Mouse (Mus musculus) C3H10T1/2 (cell line): ENCODE data around the gene Ssmem1. TPM values are rescaled to one million over a fixed set of nuclear protein-coding genes. Genes with fewer than 3 reads are reported as not detected.

Source experiments
- polyA plus RNA-seq, 2 experiments: library from polyadenylated mRNA; unstranded; fragments of >200 nt; fragmentation: generic; extraction: Trizol; gene quantifications; one replicate each; pipeline ENCODE4 v1.2.1; 2012; ENCODE audit warnings: missing spikeins in 2 of 2

Ssmem1 gene
- under 1 TPM in 1 of 2 experiments, not detected in 1; 0.05 TPM for polyA plus RNA-seq

GRCm38 (mm10) chr6:30509265-30510239 lies at the start of gene Ssmem1, which contains the start of gene Tmem209:
Ssmem1 (plus strand) TSS chr6:30509849.
Tmem209 (minus strand) TSS chr6:30509783.

GRCm38 (mm10) chr6:30541009-30541799 lies 31.6 kb downstream of the Ssmem1 start, which contains the start of gene Cpa2:
Cpa2 (plus strand) TSS chr6:30541582.

GRCm38 (mm10) chr6:30568069-30568468 lies 58.4 kb downstream of the Ssmem1 start, which contains the start of gene Cpa4:
Cpa4 (plus strand) TSS chr6:30568369.

Other genes with a start within 250 kb of the Ssmem1 start
- gene Ube2h, start 205.3 kb upstream of the Ssmem1 start, polyA plus RNA-seq = 10 to 100 TPM in 1 of 2 experiments, 1 to 10 TPM in 1; 1.5 to 42.5 TPM
- 10 to 100 TPM; 35.9 to 36.8 TPM for gene Zc3hc1, start 118.8 kb upstream of the Ssmem1 start, polyA plus RNA-seq
- 10 to 100 TPM in 1 of 2 experiments, 1 to 10 TPM in 1; 6.2 to 12.4 TPM for gene Klhdc10, start 108.0 kb upstream of the Ssmem1 start, polyA plus RNA-seq
- 10 to 100 TPM in 1 of 2 experiments, 1 to 10 TPM in 1; 2.6 to 11.3 TPM for gene Tmem209, start 66 bp upstream of the Ssmem1 start, polyA plus RNA-seq
- under 1 TPM in 1 of 2 experiments, not detected in 1; 0.05 TPM for gene Cpa2, start 31.7 kb downstream of the Ssmem1 start, polyA plus RNA-seq
- not detected for gene Cpa4, start 58.5 kb downstream of the Ssmem1 start, polyA plus RNA-seq
- gene Cpa5, start 101.2 kb downstream of the Ssmem1 start, polyA plus RNA-seq = not detected
- under 1 TPM in 1 of 2 experiments, not detected in 1; 0.24 TPM for gene Cpa1, start 129.4 kb downstream of the Ssmem1 start, polyA plus RNA-seq
- 1 to 10 TPM; 1.2 to 5.7 TPM for gene Cep41, start 183.9 kb downstream of the Ssmem1 start, polyA plus RNA-seq
- gene Mest, start 213.7 kb downstream of the Ssmem1 start, polyA plus RNA-seq = under 1 TPM in 1 of 2 experiments, not detected in 1; 0.07 TPM